Mouse (Mus musculus) adrenal gland (tissue): ENCODE data around the gene Mgat4a.
"Not testable (repeated sequence)": the region's sequence is repeated elsewhere in the genome, so short reads cannot be mapped to it uniquely, and the experiment has no call there.

ENCODE experiments used
- intact Hi-C: fragments of 180-260 bp; cut with DNase I; formaldehyde crosslinking; loops from one replicate; pipeline ENCODE4 v1.15.1; 2025

Gene Mgat4a

GRCm38 (mm10) chr1:37533181-37533580, 7.6 kb downstream of the Mgat4a start:
- intact Hi-C loops = no loop called here

- intact Hi-C loops = no loop called here
These were observed 8.3 kb downstream of the Mgat4a start for GRCm38 (mm10) chr1:37532533-37532840.

GRCm38 (mm10) chr1:37531654-37532532, 8.9 kb downstream of the Mgat4a start:
- intact Hi-C loops = no loop called here

- intact Hi-C loops = no loop called here
These were observed 10.8 kb downstream of the Mgat4a start for GRCm38 (mm10) chr1:37530061-37530460.

- intact Hi-C loops = no loop called here
These were observed 14.6 kb downstream of the Mgat4a start for GRCm38 (mm10) chr1:37526257-37526656.

- intact Hi-C loops = no loop called here
These were observed 16.1 kb downstream of the Mgat4a start for GRCm38 (mm10) chr1:37524669-37525068.

GRCm38 (mm10) chr1:37524122-37524521, 16.7 kb downstream of the Mgat4a start:
- intact Hi-C loops = not testable (repeated sequence)

- intact Hi-C loops = not testable (repeated sequence)
These were observed 17.3 kb downstream of the Mgat4a start for GRCm38 (mm10) chr1:37523548-37523947.

GRCm38 (mm10) chr1:37522101-37522500, 18.7 kb downstream of the Mgat4a start:
- intact Hi-C loops = no loop called here

GRCm38 (mm10) chr1:37518791-37519190, 22.0 kb downstream of the Mgat4a start:
- intact Hi-C loops = no loop called here

- intact Hi-C loops = no loop called here
These were observed 22.6 kb downstream of the Mgat4a start for GRCm38 (mm10) chr1:37518124-37518720.

- intact Hi-C loops = no loop called here
These were observed 27.8 kb downstream of the Mgat4a start for GRCm38 (mm10) chr1:37512961-37513431.

- intact Hi-C loops = no loop called here
These were observed 28.6 kb downstream of the Mgat4a start for GRCm38 (mm10) chr1:37512109-37512640.

- intact Hi-C loops = no loop called here
These were observed 30.6 kb downstream of the Mgat4a start for GRCm38 (mm10) chr1:37510193-37510592.

GRCm38 (mm10) chr1:37509437-37509836, 31.4 kb downstream of the Mgat4a start:
- intact Hi-C loops = no loop called here

GRCm38 (mm10) chr1:37505348-37505730, 35.5 kb downstream of the Mgat4a start:
- intact Hi-C loops = no loop called here

GRCm38 (mm10) chr1:37504716-37505347, 36.0 kb downstream of the Mgat4a start:
- intact Hi-C loops = no loop called here

- intact Hi-C loops = no loop called here
These were observed 37.2 kb downstream of the Mgat4a start for GRCm38 (mm10) chr1:37503656-37504055.

GRCm38 (mm10) chr1:37502354-37502753, 38.5 kb downstream of the Mgat4a start:
- intact Hi-C loops = no loop called here

- intact Hi-C loops = no loop called here
These were observed 40.1 kb downstream of the Mgat4a start for GRCm38 (mm10) chr1:37500723-37501122.

- intact Hi-C loops = not testable (repeated sequence)
These were observed 41.4 kb downstream of the Mgat4a start for GRCm38 (mm10) chr1:37499395-37499794.

GRCm38 (mm10) chr1:37498911-37499310, 41.9 kb downstream of the Mgat4a start:
- intact Hi-C loops = no loop called here
